Mouse (Mus musculus): Measurements from ENCODE around the gene Gm5678. TPM values are rescaled to one million over a fixed set of nuclear protein-coding genes. Genes with fewer than 3 reads are reported as not detected.
A peak's percentile ranks its signal among the peaks of the same experiment; 100 is the strongest.

Gm5678 gene
- polyA plus RNA-seq, 1 experiment from 2014 or later, result not detected

DNA sequence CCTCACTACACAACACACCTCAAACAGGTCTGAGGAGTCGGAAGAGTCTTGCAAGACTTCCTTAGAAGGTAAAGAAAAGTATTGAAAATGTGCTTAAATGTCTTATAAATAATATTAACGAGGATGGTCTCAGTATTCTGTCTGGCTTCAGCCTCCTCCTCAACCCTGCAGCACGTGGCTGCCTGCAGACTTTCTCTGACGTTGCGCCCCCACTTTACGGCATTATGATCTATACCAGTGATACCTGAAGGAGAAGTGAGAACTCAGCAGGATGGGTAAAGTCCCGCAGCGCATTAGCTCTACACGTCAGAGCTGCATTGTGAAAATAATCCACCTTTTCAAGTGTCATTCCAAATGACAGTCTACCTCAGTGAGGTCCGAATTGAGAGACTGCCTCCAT is 33.4 kb upstream of the Gm5678 start:
- H3K9ac ChIP-seq (replicated peaks), result no peak overlapping the region
- no peak overlapping the region for H3K4me3 ChIP-seq (replicated peaks)
- WGBS, result 90% methylated on average over 10 of the region's 10 CpGs
- no peak overlapping the region for H3K4me2 ChIP-seq (replicated peaks)
- no peaks in the 10 kb centered on the region for H3K27me3 ChIP-seq
- no peaks in the 10 kb centered on the region for H3K4me1 ChIP-seq (replicated peaks)
- no peak for ATAC-seq
- peaks cover 74% of the 10 kb centered on the region for H3K36me3 ChIP-seq
- H3K9me3 ChIP-seq, result no peaks in the 10 kb centered on the region
- no peak overlapping the region for H3K27ac ChIP-seq

DNA sequence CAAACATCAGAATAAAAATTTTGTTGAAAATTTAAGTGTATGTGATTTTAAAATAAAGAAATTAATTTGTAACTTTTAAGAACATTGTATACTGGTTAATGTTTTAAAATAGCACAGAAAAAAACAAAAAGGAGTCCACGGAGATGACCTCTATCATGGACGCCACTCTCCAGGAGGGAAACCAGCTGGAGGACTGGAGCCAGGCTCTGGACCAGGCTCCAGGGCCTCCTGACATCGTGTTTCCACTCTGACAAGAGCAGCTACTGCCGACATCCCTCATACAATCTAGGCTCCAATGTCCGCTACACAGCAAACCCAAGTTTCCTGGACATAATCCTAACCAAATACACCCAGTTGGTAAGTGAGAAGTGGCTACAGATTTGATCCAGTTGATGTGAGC is 32.1 kb upstream of the Gm5678 start:
- Histone ChIP-seq H3K9ac (replicated peaks) (no peak overlapping the region), H3K27me3 (no peaks in the 10 kb centered on the region), H3K4me1 (replicated peaks) (no peaks in the 10 kb centered on the region), H3K36me3 (peaks cover 61% of the 10 kb centered on the region), H3K4me2 (replicated peaks) (no peak overlapping the region), H3K27ac (no peak overlapping the region), H3K9me3 (no peaks in the 10 kb centered on the region), H3K4me3 (replicated peaks) (no peak overlapping the region)
- 92% methylated on average over 5 of the region's 5 CpGs for WGBS
- ATAC-seq, result no peak

DNA sequence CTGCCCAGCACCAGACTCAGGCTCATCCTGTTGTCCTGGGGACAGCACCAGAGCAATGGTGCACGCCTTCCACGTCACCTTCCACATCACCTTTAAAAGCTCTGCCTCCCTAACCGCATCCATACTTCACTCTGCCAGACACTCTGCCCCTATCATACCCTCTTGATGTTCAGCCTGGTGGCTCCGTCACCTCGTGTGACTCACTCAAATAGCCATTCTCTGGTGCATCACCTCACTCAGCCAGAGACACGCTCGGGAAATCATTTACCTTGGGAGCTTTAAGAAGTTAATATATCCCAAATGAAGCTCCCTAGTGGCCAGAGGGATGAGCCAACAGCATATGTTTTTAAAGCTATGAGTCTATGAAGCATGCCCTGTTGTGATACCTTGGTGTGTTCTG is 31.1 kb upstream of the Gm5678 start:
- ATAC-seq, result no peak
- no peak overlapping the region for H3K27ac ChIP-seq
- 93% methylated on average over 7 of the region's 7 CpGs for WGBS
- H3K9me3 ChIP-seq, result no peaks in the 10 kb centered on the region
- H3K36me3 ChIP-seq, result peaks cover 55% of the 10 kb centered on the region
- no peak overlapping the region for H3K4me2 ChIP-seq (replicated peaks)
- no peak overlapping the region for H3K9ac ChIP-seq (replicated peaks)
- no peak overlapping the region for H3K4me3 ChIP-seq (replicated peaks)
- no peaks in the 10 kb centered on the region for H3K27me3 ChIP-seq
- no peaks in the 10 kb centered on the region for H3K4me1 ChIP-seq (replicated peaks)

DNA sequence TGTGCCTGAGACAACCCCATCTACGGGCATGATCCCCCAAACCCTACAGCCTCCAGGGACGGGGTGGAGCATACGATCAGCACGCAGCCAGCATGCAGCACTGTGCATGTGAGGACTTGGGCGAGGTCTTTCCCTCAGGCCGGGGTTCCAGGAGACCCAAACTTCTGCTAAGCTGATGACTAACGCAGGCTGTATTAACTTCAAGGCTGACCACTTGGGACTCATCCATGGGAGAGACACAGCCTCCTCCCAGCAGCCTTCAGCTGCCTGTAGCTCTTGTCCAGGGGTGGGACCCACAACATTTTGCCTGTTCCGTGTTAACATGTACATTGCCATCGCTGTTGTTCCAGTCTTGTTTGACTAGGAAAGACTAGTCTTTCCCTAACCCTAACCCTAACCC is 30.3 kb upstream of the Gm5678 start:
- H3K9me3 ChIP-seq, result no peaks in the 10 kb centered on the region
- peaks cover 55% of the 10 kb centered on the region for H3K36me3 ChIP-seq
- ATAC-seq, result no peak
- peaks cover under 1% of the 10 kb centered on the region; the same call in 1 of the 2 replicates for H3K4me1 ChIP-seq (replicated peaks)
- no peaks in the 10 kb centered on the region for H3K27me3 ChIP-seq
- H3K9ac ChIP-seq (replicated peaks), result no peak overlapping the region
- WGBS, result 93% methylated on average over 9 of the region's 9 CpGs
- H3K4me2 ChIP-seq (replicated peaks), result no peak overlapping the region
- no peak overlapping the region for H3K27ac ChIP-seq
- H3K4me3 ChIP-seq (replicated peaks), result no peak overlapping the region

DNA sequence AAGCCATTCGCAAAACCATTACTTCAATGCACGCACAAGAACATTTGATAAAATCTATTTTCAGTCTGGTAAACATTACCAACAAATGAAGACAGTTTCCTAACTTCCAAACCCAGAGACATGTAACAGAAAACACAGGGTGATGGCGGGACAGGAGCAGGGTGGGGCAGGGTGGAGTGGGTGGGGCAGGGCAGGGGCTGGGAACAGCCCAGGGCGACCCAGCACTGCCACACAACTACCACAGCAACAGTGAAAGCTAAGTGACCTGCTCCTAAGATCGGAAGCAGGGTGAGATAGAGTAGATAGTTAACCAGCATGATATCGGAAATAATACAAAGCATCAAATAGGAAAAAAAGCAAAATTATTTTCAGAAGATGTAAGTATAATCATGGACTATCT is 28.4 kb upstream of the Gm5678 start:
- no peak overlapping the region for H3K4me2 ChIP-seq (replicated peaks)
- no peak overlapping the region for H3K4me3 ChIP-seq (replicated peaks)
- ATAC-seq, result no peak
- no peaks in the 10 kb centered on the region for H3K9me3 ChIP-seq
- H3K4me1 ChIP-seq (replicated peaks), result peaks cover 9% of the 10 kb centered on the region
- no peak overlapping the region for H3K27ac ChIP-seq
- 87% methylated on average over 6 of the region's 6 CpGs for WGBS
- no peaks in the 10 kb centered on the region for H3K27me3 ChIP-seq
- H3K9ac ChIP-seq (replicated peaks), result no peak overlapping the region
- peaks cover 40% of the 10 kb centered on the region for H3K36me3 ChIP-seq

DNA sequence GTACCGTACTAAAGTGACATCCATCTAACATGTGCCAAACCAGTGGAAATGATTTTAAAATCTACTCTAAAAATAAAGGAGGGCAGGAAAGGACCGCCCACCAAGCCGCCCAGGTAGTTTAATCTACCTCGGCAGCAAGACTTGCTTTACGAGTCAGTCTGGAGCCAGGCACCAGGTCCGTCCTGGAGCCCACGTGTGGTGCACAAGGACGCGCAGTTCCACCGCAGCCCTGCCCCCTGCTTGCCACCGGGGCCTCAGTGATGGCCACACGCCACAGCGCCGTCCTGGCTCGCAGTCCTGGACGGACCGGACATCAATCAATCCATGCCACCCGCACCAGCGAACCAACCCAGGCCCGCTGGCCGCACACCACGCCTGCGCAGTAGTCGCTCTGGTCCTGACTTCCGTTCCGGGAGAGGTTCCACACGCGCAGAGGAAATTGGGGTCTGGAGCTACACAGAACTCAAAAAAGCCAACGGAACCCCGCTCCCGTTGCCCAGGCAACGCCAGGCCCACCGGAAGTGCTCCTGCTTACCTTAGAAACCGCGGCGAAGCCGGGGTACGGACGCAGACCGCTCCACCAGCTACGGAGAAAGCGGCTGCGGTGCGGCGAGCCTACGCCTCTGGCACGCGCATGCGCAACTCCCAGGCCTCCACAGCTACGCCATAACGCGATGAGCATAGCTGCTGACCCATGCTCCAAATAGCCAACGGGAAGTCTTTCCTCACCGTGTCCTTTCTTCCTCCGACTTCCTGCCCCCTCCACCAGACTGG is 24.3 kb upstream of the Gm5678 start, which contains the start of gene Setd4:
TSS of gene Setd4 (minus strand) at position 625 of the 774 bp plus-strand sequence.
- 2% methylated on average over 55 of the region's 55 CpGs for WGBS

DNA sequence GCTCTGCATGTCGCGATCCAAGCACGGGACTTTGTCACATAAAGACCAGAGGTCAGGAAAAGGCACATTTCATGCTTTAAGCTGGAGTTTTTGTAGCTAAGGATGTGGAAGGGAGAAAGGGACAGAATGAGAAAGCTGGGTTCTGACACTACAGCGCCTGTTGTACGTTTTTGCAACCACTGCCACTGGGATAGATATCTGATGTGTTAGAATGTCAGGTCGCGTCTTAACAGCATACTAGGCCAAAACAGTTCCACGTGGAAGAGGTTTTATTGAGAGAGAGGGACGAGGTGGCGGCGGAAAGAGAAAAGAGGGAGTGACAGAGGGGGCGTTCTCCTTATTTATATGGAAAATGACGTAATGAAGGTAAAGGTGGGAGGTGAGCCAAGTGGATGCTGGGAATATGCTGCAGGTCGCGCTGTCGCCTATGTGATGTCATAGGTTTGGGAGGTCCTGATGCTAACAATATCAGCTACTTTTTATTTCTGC is 23.4 kb upstream of the Gm5678 start:
- H3K36me3 ChIP-seq, result peaks cover 6% of the 10 kb centered on the region; the same call in 1 of the 2 replicates
- ATAC-seq, result no peak
- WGBS, result 1% methylated on average over 16 of the region's 16 CpGs
- H3K27ac ChIP-seq, result peak overlapping the region; percentile 93
- H3K4me3 ChIP-seq (replicated peaks), result peak overlapping the region; percentile 49
- H3K4me1 ChIP-seq (replicated peaks), result peaks cover 33% of the 10 kb centered on the region
- peak overlapping the region; percentile 73 for H3K4me2 ChIP-seq (replicated peaks)
- H3K9ac ChIP-seq (replicated peaks), result peak overlapping the region; percentile 64
- H3K9me3 ChIP-seq, result no peaks in the 10 kb centered on the region
- H3K27me3 ChIP-seq, result 0 out of 2 replicates have a peak, but pooled peaks cover 5% of the 10 kb centered on the region

More for the DNA sequence above, 24.3 kb upstream of the Gm5678 start, which contains the start of gene Setd4:
- Histone ChIP-seq H3K27me3 (0 out of 2 replicates have a peak, but pooled peaks cover 5% of the 10 kb centered on the region), H3K4me2 (replicated peaks) (peak within 1 kb of the TSS; percentile 73), H3K9me3 (no peaks in the 10 kb centered on the region), H3K4me1 (replicated peaks) (peaks cover 24% of the 10 kb centered on the region), H3K36me3 (peaks cover 4% of the 10 kb centered on the region), H3K9ac (replicated peaks) (peak within 1 kb of the TSS; percentile 64), H3K27ac (peak within 1 kb of the TSS; percentile 93), H3K4me3 (replicated peaks) (peak within 1 kb of the TSS; percentile 49)
- peak; percentile 91 for ATAC-seq

DNA sequence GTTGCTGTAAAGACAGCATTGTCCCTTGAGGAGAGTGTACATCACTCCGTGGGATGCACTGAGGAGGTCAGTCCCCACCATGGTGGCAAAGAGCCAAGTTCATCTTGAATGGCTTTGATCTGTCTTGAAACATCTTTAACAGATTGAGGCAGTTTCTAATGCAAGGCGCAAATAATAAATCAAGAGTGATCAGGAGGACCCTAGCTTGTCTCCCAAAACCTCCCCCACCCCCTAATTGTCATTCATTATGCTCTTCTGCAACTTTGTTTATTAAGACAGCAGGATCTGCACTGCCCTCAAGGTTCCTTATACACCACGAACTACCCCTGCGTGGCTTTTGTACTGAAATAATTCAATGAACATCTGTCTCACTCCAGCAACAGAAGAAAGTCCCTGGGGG is 22.3 kb upstream of the Gm5678 start, which contains the start of gene Cbr1:
TSS of gene Cbr1 (plus strand) at position 301 of the 400 bp plus-strand sequence.
- peaks cover 14% of the 10 kb centered on the region for H3K36me3 ChIP-seq
- peak within 1 kb of the TSS; percentile 73 for H3K4me2 ChIP-seq (replicated peaks)
- H3K9me3 ChIP-seq, result no peaks in the 10 kb centered on the region
- peak within 1 kb of the TSS; percentile 93 for H3K27ac ChIP-seq
- peak within 1 kb of the TSS; percentile 49 for H3K4me3 ChIP-seq (replicated peaks)
- 0 out of 2 replicates have a peak, but pooled peaks cover 5% of the 10 kb centered on the region for H3K27me3 ChIP-seq
- no peak for ATAC-seq
- peak within 1 kb of the TSS; percentile 64 for H3K9ac ChIP-seq (replicated peaks)
- peaks cover 38% of the 10 kb centered on the region for H3K4me1 ChIP-seq (replicated peaks)
- 59% methylated on average over 4 of the region's 4 CpGs for WGBS

DNA sequence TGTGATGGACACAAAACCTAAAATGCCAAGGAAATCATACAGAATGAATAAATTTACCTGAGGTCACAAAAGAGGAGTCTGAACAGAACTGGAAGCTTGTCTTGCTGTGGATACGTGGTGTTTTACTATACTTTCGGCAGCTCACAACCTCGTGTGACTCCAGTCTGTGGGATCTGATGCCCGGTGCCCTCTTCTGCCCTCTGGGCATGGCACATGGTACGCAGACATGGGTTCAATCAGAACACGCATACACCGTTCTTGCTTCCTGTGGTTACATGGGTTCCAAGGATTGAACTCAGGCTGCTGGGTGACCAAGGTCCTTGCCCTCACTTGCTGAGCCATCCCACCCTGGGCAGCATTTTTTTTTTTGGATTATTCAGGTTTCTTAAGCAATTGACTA is 21.8 kb upstream of the Gm5678 start:
- Histone ChIP-seq H3K9ac (replicated peaks) (no peak overlapping the region), H3K4me1 (replicated peaks) (peaks cover 38% of the 10 kb centered on the region), H3K36me3 (peaks cover 20% of the 10 kb centered on the region), H3K27ac (no peak overlapping the region), H3K4me3 (replicated peaks) (no peak overlapping the region), H3K27me3 (0 out of 2 replicates have a peak, but pooled peaks cover 5% of the 10 kb centered on the region), H3K4me2 (replicated peaks) (no peak overlapping the region), H3K9me3 (no peaks in the 10 kb centered on the region)
- WGBS, result 89% methylated on average over 7 of the region's 7 CpGs
- no peak for ATAC-seq

DNA sequence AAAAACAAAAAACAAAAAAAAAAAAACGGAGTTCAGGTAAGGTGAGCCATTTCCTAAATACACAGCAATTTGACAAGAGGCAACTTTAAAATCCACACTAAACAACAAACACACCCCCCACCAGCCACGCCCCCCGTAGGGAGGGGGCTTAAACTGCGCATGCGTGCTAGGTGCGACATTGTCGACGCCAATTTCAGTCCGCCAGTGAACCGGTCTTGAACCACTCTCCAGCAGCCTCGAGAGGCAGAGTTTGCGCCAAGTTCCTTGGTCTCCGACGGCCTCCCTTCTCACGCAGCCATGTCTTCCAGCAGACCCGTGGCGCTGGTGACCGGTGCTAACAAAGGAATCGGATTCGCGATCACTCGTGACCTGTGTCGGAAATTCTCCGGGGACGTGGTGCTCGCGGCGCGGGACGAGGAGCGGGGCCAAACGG is 20.2 kb upstream of the Gm5678 start:
- Histone ChIP-seq H3K27ac (peak overlapping the region; percentile 83), H3K9me3 (no peaks in the 10 kb centered on the region), H3K4me1 (replicated peaks) (peaks cover 36% of the 10 kb centered on the region), H3K27me3 (0 out of 2 replicates have a peak, but pooled peaks cover 5% of the 10 kb centered on the region), H3K36me3 (peaks cover 33% of the 10 kb centered on the region), H3K4me2 (replicated peaks) (peak overlapping the region; percentile 84), H3K9ac (replicated peaks) (peak overlapping the region; percentile 76), H3K4me3 (replicated peaks) (peak overlapping the region; percentile 73)
- WGBS, result under 1% methylated on average over 32 of the region's 32 CpGs
- ATAC-seq, result peak; percentile 53

DNA sequence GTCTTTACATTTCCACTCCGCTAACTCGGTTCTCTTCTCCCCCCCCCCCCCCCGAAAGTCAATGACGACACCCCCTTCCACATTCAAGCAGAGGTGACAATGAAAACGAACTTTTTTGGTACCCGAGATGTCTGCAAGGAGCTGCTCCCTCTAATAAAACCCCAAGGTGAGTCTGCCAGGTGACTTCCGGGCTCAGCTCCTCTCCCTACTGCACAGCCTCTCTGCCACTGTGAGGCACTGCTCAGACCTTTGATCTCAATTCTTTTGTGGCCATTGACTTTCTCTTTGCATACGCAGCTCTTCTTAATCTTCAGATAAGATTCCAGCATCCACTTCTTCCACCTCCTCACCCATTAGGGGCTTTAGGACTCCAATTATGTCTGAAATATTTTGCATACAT is 19.2 kb upstream of the Gm5678 start:
- peaks cover 33% of the 10 kb centered on the region for H3K4me1 ChIP-seq (replicated peaks)
- peak overlapping the region; percentile 73 for H3K4me3 ChIP-seq (replicated peaks)
- no peak overlapping the region for H3K27ac ChIP-seq
- H3K27me3 ChIP-seq, result 0 out of 2 replicates have a peak, but pooled peaks cover 5% of the 10 kb centered on the region
- 73% methylated on average over 8 of the region's 8 CpGs for WGBS
- peak overlapping the region; percentile 84 for H3K4me2 ChIP-seq (replicated peaks)
- ATAC-seq, result no peak
- H3K36me3 ChIP-seq, result peaks cover 33% of the 10 kb centered on the region
- peak overlapping the region; percentile 76; the same call in 1 of the 2 replicates for H3K9ac ChIP-seq (replicated peaks)
- no peaks in the 10 kb centered on the region for H3K9me3 ChIP-seq

DNA sequence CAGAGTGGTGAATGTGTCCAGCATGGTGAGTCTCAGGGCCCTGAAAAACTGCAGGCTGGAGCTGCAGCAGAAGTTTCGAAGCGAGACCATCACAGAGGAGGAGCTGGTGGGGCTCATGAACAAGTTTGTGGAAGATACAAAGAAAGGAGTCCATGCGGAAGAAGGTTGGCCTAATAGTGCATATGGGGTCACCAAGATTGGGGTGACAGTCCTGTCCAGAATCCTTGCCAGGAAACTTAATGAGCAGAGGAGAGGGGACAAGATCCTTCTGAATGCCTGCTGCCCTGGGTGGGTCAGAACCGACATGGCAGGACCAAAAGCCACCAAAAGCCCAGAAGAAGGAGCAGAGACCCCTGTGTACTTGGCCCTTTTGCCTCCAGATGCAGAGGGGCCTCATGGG is 18.1 kb upstream of the Gm5678 start:
- Histone ChIP-seq H3K4me2 (replicated peaks) (no peak overlapping the region), H3K27ac (no peak overlapping the region), H3K9me3 (no peaks in the 10 kb centered on the region), H3K4me3 (replicated peaks) (no peak overlapping the region), H3K4me1 (replicated peaks) (peaks cover 26% of the 10 kb centered on the region), H3K9ac (replicated peaks) (no peak overlapping the region), H3K27me3 (0 out of 2 replicates have a peak, but pooled peaks cover 5% of the 10 kb centered on the region), H3K36me3 (peaks cover 33% of the 10 kb centered on the region)
- WGBS, result 95% methylated on average over 4 of the region's 4 CpGs
- no peak for ATAC-seq

Measured in midbrain, embryonic 13.5 days (tissue).